Mouse (Mus musculus): ENCODE measurements around the gene Adamtsl4.
"Not testable (repeated sequence)": the region's sequence is repeated elsewhere in the genome, so short reads cannot be mapped to it uniquely, and the experiment has no call there.

The Adamtsl4 gene

DNA sequence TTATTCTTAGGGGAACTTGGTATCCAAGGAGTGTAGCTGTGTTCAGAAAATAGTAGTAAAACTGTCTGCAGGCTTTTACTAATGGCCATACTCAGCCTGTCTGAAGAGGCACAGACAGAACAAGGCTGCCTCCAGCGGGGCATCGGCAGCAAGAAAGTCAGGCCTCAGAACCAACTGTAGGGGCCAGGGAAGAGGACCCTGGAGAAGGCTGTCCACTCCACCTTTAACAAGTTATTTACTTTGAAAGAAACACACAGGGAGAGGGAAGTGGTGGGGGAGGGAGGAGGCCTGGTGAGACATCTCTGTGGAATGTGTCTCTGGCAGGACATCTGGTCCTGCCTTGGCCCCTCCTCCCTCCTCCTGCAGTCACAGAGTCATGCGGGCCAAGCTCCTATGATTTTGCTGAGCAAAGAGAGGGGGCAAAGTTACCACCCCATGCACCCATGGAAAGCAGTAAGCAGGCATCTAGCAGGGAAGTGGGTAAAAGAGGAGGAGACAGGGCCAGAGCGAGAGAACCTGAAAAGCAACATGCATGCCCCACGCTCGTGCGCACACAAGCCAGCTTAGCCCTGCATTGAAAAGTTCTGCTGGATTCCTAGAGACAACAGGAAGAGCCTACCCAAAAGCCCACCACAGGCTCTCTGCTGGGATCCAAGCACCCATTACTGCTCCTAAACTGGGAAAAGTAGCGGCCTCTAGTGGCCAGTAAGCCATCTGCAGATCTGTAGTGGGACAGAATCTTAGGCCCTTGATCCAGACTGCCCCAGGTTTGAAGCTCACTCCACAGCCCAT lies 12.2 kb downstream of the Adamtsl4 start:
- DNase-seq: peak; percentile 49

DNA sequence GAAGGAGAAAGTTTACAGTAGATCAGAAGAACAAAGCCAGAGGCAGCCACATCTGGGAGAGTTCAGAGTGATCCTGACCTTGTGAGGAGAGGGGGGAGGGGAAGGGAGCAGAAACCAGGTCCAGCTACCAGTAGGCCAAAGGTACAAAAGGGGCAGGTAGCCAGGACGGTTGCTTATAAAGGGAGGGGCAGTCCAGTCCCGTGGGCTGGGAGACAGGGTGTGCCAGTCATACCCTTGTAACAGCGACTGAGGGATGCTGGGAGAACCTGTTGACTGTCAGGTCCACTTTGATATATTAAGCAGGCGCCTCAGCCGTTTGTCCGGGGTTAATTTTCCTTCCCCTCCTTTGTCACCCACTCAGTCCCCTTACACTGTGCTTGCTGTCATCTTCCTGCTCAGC lies 12.9 kb downstream of the Adamtsl4 start:
- no peak for DNase-seq

DNA sequence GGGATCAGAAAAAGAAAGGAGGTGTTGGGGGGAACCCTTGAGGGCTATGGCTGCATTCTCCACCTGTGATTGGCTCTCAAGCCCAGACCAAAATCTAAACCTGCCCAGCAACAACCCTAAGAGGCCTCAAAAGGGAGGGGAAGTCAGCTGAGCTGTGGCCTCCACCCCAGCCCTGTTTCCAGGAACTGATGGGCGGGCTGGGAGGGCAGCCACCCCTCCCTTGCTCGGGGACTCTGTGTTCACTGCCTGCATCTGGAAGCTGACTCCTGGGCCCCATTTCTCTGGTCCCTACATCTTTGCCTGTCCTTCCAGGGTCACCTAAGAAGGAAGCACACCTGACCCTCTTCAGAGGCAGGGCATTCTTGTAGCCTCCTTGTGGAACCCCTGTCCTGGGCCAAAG lies 13.5 kb downstream of the Adamtsl4 start:
- DNase-seq: no peak

DNA sequence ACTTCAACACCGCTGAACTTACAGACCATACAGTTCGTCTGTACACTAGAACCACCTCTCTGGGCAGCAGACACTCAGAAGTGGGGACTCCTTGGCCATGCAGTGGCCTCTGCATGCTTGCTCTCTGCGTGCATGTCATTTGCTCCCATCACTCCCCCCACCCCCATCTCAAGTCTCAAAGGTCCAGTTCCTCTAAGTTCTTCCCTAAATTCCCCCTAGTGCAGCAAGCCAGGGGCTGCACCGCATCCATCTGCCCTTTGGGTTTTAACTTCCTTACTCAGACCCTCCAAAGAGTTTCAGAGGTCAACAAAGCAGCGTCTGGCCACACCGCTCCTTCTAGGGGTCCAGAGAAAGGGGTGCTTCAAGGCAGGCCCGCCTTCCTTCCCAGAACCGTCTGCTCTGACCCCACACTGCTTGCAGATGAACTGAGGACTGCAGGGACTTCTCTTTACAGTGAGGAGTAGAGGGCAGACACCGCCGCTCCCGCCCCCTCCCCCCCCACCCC lies 14.0 kb downstream of the Adamtsl4 start:
- no peak for DNase-seq

DNA sequence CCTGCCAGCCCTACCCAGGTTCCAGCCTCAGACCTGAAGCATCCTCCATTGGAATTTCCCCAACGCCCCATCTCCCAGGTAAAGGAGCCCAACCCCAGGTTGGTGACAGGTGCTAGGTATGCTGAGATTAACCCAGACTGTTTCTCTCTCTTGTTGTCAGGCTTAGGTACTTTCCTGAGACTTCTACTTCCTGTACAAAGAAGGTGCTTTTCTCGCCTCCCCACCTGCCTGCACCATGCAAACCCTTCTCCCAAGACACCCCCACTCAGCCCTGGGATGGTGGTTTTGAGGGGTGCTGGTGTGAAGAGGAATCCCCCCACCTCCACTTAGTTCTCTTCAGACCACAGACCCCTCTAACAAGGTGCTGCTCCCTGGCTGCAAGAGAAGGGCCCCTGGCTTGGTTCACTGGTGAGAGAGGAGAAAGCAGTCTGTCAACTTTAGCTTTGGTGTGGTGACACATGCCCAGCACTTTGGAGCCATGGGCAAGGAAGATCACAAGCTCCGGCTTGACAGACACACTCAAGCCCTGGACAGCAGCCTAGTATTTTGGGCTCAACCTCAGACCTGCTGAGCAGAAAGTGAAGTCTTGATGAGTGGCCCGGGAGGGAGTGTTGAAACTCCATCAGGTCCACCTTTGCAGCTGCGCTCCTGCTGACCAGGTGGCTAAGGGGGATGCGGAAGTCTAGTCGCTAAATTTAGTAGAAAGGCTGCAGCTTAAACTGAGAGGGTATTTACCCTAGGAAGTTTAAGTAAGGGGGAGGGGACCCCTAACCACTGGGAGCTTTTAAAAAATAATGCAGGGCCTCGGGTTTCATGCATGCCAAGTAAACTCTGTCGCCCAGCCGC lies 14.6 kb downstream of the Adamtsl4 start:
- DNase-seq: no peak

DNA sequence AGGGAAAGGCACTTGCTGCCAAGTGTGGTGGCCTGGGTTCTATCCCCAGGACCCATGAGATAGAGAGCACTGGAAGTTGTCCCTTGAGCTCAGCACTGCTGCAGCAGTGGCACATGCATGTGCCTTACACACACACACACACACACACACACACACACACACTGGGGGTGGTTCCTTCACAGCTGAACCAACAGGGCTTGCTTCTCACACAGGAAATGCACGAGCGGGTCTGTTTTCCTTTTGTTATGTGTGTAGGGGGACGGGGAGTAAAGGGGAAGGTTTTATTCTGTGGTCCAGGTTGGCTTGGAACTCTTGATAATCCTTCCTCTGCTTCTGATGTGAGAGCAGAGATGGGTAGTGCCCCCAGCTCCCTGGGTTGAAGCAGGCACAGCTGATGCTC lies 15.3 kb downstream of the Adamtsl4 start:
- DNase-seq: no peak

DNA sequence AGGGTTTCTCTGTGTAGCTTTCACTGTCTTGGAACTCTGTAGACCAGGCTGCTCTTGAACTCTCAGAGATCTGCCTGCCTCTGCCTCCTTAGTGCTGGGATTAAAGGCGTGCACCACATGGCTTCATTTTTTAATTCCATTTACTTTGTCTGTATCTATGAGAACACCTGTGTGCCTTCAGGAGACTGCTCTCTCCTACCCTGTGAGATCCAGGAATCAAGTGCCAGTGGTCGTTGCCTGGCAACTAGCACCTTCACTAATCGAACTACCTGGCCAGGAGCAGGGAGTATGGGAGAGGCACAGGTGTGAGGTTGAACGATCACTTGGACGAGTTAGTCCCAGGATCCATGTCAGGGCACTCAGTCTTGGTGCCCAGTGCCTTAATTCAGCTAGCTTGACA lies 16.5 kb downstream of the Adamtsl4 start:
- DNase-seq: no peak

DNA sequence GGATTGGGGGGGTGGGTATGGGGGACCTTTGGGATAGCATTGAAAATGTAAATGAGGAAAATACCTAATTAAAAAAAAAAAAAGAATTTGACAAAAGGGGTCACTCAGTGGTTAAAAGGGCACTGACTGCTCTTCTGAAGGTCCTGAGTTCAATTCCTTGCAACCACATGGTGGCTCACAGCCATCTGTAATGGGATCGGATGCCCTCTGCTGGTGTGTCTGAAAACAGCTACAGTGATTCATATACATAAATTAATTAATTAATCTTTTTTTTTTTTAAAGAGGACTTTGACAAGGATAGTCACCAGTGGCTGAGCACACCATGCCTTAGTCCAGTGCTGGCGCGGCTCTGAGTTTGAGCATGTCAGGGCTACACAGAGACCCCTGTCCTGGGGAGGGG lies 17.3 kb downstream of the Adamtsl4 start:
- DNase-seq: not testable (repeated sequence)

DNA sequence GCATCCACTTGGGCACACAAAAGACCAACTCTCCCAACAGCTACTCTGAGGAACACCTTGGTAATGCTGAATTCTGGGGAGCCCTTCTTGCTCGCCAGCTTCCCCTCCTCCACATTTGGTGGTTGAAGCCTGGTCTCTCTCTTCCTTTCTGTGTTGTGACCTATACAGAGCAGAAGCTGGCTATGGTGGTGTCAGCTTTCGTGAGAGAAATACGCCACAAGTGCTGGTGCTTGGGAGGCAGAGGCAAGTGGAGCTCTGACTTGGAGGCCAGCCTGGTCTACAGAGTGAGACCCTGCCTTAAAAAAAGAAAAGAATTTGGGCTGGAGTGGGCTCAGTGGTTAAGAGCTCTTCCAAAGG lies 18.4 kb downstream of the Adamtsl4 start:
- DNase-seq: no peak

DNA sequence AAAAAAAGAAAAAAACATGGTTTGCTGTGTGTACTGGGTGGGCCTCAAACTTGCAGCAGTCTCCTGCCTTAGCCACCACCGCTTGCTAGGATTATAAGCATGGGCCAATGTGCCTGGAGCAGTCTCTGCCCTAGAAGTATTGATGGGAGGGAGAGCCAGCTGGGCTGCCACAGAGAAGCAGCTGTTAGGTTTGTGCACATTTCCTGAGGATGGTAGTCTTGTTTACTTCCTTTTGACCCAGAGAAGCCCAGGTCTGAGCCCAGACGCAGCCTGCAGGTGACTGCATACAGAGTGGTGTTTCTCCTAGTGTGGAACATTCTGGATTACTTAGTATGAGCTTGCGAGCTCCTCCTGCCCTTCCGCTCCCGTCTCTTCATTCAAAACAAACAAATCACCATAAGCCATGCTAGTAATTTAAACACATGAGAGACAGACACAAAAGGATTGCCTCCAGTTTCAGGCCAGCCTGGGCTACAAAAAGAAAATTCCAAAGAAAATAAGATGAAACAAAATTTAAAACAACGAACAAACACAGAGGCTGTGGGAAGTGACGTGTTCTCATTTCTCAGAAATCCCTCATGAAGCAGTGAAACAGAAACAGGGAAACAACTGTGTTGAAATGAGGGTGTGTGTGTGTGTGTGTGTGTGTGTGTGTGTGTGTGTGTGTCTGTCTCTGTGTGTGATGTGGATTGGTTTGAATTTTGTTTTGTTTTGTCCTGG lies 19.0 kb downstream of the Adamtsl4 start:
- no peak for DNase-seq

DNA sequence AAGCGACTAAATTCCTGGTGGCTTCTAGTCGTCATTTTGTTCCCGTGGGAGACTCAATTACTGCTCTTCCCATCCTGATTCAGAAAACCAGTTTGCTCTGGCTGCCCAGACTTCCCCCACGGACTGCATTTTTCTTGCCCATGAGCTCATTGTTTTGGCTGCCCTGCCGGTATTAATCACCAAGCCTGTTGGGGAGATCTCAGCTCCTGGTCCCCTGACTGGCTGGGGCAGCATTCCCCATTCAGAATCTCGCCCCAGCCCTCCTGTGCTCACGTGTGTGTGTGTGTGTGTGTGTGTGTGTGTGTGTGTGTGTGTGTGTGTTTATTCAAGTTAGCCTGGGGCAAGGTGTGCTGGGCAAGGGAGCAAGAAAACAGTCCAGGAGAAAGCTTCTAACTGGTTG lies 19.7 kb downstream of the Adamtsl4 start:
- DNase-seq: no peak

DNA sequence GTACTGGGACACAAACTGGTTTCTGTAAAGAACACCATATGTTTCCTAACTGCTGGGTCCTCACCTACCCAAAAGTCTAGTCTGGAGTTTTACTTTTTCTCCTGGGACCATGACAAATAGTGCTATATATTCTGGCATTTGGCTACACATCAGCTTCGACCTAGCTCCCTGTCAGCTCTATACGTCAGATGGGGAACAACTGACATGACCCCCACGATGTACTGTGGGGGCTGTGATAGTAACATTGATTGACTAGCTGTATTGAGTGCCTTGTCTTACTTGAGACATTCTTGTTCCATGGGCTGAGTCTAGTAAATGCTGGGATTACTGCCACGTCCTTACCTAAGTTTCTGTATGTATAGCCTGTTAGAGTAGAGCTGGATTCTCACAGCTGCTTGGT lies 20.2 kb downstream of the Adamtsl4 start:
- no peak for DNase-seq

DNA sequence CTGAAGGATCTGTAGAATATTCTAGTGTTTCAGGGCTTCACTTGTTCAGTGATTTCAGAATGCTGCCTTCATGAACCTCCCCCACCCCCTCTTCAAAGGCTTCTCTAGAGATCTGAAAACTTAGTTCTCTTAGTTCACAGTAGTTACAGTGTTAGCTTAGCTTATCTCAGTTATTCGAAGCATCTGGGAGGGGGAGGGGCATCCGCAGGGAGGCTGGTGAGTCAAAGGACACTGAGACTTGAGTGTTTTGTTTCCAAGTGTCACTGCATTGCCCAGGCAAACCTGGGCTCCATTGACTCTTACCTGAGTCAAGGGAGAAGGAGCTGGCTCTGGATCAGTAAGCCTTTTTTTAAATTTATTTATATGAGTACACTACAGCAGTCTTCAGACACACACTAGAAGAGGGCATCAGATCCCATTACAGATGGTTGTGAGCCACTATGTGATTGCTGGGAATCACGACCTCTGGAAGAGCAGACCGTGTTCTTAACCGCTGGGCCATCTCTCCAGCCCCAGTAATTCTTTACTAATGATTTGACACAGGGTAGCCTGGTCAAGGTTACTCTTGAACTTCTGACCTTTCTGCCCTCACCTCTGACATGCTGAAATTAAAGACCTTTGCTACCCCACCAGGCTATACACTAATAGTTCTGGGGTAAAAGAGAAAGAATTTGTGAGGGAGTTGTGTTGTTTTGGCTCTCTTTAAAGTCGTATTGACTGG lies 21.4 kb downstream of the Adamtsl4 start:
- DNase-seq: no peak

DNA sequence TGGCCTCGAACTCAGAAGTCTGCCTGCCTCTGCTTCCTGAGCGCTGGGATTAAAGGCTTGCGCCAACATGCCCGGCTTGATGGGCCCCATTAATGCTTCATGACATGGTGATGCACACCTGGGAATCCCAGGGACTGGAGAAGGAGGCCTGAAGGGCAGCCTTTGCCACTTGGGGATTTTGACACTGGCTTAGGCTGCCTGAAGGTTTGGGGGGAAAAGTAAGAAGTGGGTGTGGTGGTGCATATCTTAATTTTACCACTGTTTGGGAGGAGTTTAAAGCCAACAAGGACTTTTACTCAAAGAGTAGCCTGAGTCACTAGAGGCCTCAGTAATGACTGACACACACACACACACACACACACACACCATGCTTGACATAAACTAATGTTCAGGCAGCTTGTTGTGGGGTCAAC lies 22.8 kb downstream of the Adamtsl4 start:
- DNase-seq: no peak

DNA sequence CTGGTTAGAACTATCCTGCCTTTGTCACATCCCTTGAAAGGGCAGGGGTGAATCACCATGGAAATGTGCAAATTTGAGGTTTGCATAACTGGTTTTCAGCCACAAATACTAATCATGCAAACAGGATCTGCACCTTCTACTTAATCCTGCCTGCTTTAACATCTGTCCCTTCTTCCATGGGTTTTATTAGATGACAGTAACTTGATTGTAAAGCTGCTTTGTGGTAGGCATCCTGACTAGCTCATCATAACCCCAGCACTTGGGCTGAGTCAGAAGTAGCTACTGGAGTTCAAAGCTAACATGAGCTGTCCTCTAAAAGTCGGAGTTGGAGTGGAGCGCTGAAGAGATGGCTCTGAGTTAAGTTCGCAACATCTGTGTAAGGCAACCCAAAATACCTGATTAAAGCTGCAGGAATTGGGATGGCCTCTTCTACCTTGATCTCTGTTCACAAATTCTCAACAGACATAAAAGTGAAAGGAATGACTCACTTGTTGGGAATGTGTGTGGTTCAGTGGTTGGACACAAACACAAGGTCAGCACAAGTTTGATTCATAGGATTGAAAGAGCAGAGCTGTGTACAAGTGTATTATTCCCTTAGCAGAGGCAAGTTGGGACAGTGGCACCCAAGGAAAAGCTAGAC lies 23.6 kb downstream of the Adamtsl4 start:
- no peak for DNase-seq

DNA sequence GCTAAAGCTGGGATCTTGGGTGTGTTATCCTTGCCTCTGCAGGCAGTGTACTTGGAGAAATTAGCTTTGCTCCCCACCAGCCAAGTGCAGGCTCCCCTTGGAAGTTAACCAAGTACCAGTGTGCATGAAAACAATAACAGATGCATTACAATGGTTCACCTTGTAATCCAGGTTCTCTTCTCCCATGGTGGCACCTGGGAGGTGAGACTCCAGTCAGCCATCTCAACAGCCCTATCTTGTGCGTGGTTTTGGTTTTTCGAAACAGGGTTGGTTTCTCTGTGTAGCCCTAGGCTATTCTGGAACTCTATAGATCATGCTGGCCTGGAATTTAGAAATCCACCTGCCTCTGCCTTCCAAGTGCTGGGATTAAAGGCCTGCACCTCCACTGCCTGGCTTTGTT lies 24.2 kb downstream of the Adamtsl4 start:
- no peak for DNase-seq

DNA sequence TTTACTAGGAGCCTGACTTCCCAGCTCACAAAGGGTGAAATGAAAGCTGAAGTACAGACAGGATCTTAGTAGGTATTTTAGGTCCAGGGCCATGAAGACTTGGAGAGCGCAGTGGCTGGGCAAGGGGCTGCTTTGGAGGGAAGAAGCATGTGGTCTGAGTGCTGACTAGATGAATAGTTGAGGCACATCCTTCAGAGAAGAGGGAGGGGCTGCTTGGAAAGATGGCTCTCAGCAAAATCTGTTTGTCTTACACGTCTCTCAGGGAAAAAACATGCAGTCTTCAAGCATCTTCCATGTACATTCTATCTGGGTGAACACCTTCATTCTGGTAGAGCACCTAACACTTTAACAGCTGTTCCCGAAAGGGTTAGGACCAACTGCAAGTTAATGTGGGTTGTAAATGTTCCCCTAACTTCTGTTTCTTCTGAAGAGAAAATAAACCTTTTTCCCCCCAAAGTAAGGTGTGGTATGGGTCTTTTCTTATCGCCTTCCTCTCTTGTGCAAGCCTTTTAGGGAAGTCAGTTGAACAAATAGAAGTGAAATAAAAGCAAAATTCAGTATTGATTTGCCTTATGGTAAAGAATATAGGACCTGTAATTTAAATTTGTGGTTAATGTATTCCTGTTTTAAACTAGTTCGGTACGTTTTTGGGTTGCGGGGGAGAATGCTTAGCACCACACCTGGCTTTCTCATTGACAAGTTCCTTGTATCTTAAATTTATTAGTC lies 24.8 kb downstream of the Adamtsl4 start:
- DNase-seq: no peak

DNA sequence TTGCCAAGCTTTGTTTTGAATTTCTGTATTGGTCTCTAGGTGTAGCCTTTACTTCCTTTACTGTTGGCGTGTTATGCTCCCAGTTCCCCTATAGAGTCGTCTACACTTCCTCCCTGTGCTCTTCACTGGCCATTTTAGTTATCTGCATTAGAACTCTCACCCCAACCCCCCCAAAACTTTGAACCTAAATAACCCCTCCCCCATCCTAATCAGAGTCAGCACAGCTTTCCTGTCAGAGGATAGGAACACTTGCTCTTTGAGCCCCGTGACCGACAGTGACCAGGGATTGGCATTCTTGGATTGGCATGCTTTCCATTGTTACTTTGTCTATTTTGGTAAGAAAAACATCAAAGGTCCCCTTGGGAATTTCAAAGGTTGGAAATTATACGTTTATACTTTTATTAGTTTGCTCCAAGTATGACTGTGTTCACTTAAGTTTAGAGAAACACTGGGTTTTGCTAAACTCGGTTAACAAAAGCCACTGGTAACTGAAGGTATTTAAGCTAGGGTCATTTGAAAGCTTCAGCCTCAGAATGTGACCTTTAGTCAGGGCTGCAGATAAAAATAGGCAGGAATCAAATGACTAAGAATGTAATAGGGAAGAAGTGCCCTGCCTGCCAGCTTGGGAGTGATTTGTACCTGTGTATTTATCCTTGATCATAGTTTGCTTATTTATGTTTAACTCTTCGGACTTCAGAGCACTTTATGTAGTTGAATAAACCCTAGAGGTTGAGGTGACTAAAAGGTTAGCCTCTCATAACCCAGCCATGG lies 25.6 kb downstream of the Adamtsl4 start:
- no peak for DNase-seq

DNA sequence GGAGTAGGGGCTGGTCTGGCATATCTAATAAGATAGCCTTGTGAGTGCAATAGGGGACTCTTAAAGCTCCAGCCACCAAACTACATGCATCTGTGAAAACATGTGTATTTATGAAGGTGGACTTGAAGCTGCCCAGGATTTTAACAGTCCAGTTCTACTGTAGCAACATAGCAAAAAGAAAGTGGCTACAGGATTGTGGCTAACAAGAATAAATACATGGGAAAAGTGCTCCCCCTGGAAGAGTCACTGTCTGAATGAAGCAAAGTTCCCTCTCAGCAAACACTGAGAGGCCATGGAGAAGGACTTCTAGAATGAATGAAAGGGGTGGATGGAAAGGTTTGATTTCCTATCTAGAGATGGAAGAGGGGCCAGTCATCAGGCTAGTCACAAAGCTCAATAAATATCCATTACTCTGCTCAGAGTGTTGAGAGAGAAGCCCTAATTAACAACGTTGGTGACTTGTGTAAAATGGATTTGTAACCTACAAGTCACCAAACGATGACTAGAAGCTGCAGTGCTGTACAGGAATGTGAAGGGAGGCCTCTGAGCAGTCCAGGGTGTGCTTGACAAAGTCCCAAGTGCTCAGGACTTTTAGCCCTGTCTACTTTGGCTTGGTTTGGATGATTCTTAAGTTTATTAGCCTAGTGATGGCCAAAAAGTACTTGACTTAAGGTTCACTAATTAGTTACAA lies 26.8 kb downstream of the Adamtsl4 start:
- DNase-seq: no peak

DNA sequence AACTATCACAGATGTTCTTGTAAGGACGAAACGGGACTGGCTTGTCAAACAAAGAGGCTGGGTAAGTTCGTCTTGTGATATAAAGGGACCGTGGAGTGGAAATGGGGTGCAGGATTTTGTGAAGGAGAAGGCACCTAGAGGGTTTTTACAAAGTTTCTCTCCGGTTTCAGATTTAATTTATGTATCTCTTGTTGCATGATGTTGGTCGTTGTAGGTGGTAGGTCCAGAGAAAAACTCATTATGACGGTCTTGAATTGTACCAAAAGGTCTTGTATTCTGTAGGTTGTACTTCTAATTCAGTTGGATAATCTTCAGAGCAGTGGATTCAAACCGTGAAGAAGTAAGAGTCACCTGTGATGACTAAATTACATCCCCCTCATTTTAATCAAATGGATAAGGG lies 27.8 kb downstream of the Adamtsl4 start:
- no peak for DNase-seq
